Mouse (Mus musculus) left cerebral cortex, postnatal 10 days (tissue): ENCODE measurements at regions not wholly inside any gene's neighbourhood (a gene's known extent, or its start where the extent isn't known, plus 50 kb on each side); places are given as distances from the start of the nearest gene placed in this dataset.

Experiments
- DNase-seq, 2 experiments: peaks; one replicate each; pipeline ENCODE4 v3.0.0; 2021 to 2022; ENCODE audit warnings: low spot score in 2 of 2, mixed read lengths in 1 of 2; ENCODE audit errors: extremely low spot score in 1 of 2
- intact Hi-C: fragments of 180-260 bp; cut with DNase I; formaldehyde crosslinking; loops from one replicate; pipeline ENCODE4 v1.15.1; 2025

- DNase-seq: no peak
- intact Hi-C loops: no loop called here
Observed at GRCm38 (mm10) chr8:50180682-50181081, 1336.9 kb upstream of the Tenm3 start.

DNA sequence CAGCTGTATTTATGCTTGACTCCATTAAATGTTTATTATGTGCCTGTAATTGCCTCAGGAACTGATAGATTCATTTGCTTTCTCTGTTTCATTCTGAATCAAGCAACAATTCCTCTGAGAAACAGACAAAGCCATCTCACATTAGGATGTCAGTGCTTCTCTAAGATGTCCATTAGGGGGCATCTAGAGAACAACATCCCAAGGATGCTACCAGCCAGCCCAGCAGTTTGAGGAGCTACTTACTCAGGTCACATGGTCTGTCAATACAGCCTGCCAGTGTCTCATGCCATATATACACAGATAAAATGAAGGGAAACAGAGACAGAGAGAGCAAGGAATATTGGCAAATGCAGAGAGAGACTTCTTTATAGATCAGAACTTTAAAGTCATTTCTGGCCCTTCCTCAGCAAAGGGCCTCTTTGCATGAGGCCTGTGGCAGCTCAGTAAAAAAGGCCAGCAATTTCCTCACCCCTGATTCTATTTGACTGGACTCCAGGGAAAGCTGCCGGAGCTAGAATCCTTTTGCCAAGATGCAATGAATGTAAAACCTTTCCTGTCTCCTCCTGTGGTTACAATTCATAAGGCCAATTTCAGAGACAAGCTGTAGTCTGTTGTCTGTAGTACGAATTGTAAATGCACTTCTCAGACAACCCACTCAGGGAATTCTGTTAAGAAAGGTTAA is 1321.2 kb upstream of the Tenm3 start:
- intact Hi-C loops: no loop called here
- no peak for DNase-seq

DNA sequence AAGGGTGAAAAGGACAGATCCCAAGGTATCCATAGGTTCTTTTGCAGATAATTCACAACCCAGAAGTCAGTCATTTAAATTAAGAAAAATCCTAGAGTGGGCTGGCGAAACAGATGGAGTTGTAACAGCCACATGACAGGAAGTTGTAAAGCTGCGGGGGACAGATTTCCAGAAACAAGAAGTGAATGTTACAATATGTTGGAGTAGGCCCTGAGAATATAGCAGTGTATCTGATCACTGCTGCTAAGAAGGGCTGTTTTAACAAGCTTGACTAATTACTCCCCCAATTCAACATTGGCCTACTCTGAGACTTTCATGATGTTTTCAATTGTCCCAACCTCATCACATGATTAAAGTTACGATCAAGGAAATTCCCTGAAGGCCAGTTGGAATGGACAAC is 1317.3 kb upstream of the Tenm3 start:
- DNase-seq: no peak
- intact Hi-C loops: no loop called here

GRCm38 (mm10) chr8:50160326-50160725 is 1316.6 kb upstream of the Tenm3 start:
- intact Hi-C loops: no loop called here
- no peak for DNase-seq

DNA sequence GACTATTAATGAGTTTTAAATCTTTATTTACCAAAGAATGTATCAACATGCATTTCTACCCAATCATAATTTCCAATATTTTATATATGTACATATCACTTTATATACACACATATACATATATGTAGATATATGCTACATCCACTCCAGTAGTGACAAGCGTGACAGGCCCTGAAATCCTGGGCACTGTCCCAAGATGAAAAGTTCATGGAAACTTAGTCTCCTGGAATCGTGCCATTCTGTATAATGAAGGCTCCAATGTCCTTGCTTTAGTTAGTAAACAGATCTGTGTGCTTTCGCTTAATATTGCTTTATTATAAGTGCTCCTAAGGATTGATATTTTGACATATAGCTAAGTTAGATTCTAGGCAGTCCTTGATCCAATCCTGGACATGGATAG is 1296.1 kb upstream of the Tenm3 start:
- intact Hi-C loops: no loop called here
- DNase-seq: no peak

DNA sequence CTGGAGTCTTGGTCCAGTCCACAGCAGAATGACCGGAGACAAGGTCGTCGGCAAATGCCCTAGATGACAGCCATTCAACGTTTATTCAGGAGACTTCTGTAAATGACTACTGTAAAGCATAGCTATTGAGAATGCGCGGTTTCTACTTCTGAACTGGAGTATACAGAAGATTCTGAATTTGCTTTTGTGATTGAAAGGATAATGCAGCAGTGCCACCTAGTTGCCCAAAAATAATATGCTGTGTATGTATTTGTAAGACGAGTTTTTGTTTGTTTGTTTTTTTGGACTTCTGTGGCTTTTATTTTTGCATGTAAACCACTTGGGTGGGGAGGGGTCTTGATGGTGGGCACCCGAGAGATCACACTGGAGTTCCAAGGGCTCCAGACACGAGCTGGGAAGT is 1276.3 kb upstream of the Tenm3 start:
- DNase-seq: peak in 1 of 2 experiments; percentile 4
- intact Hi-C loops: no loop called here

- no peak for DNase-seq
- intact Hi-C loops: no loop called here
Observed at GRCm38 (mm10) chr8:50082378-50082777, 1238.6 kb upstream of the Tenm3 start.

GRCm38 (mm10) chr8:50037096-50037495 is 1193.3 kb upstream of the Tenm3 start:
- DNase-seq: no peak
- intact Hi-C loops: no loop called here

DNA sequence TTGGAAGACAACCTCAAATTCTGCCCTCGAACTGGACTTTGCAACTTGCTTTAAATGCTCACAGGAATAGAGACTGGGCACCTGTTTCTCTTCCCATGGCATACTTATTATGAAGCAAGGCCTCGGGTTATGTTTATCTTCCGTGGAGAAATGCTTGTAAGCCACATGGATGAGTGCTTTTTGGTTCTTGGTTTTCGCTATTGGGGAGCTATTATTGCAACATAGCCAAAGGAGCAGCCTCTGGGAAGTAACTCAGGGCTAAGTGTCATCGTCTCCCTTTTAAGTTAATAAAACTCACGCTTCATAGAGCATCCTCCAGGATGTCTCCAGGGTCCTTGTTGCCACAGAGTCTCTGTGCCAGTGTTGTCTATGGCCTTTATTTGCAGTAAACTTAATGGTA is 1183.8 kb upstream of the Tenm3 start:
- no peak for DNase-seq
- intact Hi-C loops: no loop called here

DNA sequence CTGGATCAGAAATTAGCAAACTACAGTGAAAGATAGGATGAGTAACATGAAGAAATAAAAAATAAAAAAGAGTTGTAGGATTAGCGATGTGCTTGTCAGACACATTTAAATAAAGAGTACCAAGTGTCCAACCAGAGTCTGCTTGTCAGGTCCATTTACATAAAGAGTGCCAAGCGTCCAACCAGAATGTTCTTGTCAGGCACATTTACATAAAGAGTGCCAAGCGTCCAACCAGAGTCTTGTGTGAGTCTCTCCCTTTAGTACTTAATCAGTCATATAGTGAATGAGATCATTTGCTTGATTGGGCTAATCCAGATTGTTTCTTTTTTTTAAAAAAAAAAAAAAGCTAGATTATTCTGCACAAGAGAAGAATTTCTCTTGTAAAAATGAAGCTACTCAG is 1163.8 kb upstream of the Tenm3 start:
- intact Hi-C loops: no loop called here
- DNase-seq: no peak

- DNase-seq: no peak
- intact Hi-C loops: no loop called here
Observed at GRCm38 (mm10) chr8:50004254-50004653, 1160.5 kb upstream of the Tenm3 start.

- intact Hi-C loops: no loop called here
- DNase-seq: no peak
Observed at GRCm38 (mm10) chr8:50003641-50004040, 1159.9 kb upstream of the Tenm3 start.

- no peak for DNase-seq
- intact Hi-C loops: no loop called here
Observed at GRCm38 (mm10) chr8:49998281-49999037, 1154.7 kb upstream of the Tenm3 start.
